Mouse (Mus musculus) testis, adult 2 months (tissue): ENCODE data around the gene Itm2b. TPM values are rescaled to one million over a fixed set of nuclear protein-coding genes. Genes with fewer than 3 reads are reported as not detected.

Experiments used
- H3K27ac ChIP-seq: fragments of 200-500 bp; 2 replicates; pipeline ENCODE4 v1.5.1; 2012; ENCODE audit warnings: low read depth, low read length; ENCODE audit not compliant: control insufficient read depth, insufficient read depth
- H3K27me3 ChIP-seq: fragments of 200-500 bp; 2 replicates; pipeline ENCODE4 v1.6.1; 2012; ENCODE audit warnings: mild to moderate bottlenecking, low read length, moderate library complexity; ENCODE audit not compliant: control insufficient read depth, insufficient read depth
- H3K36me3 ChIP-seq: fragments of 200-500 bp; 2 replicates; pipeline ENCODE4 v1.6.1; 2012; ENCODE audit warnings: mild to moderate bottlenecking, low read length; ENCODE audit not compliant: control insufficient read depth, insufficient read depth
- H3K4me1 ChIP-seq: fragments of 200-500 bp; 2 replicates; pipeline ENCODE4 v1.6.1; 2012; ENCODE audit warnings: low read length; ENCODE audit not compliant: control insufficient read depth, insufficient read depth
- H3K4me3 ChIP-seq: fragments of 200-500 bp; 2 replicates; pipeline ENCODE4 v1.5.1; 2012; ENCODE audit warnings: low read depth, mild to moderate bottlenecking, low read length, moderate library complexity, mixed read lengths; ENCODE audit not compliant: control insufficient read depth
- CTCF ChIP-seq: fragments of 200-500 bp; IDR thresholded peaks from 2 replicates; pipeline ENCODE4 v1.5.1; 2012; ENCODE audit warnings: low read depth, mild to moderate bottlenecking, inconsistent platforms, low read length, moderate library complexity; ENCODE audit not compliant: control insufficient read depth, insufficient read depth, insufficient replicate concordance
- POLR2A ChIP-seq: fragments of 200-500 bp; IDR thresholded peaks from 2 replicates; pipeline ENCODE4 v1.6.1; 2012; ENCODE audit warnings: low read depth, mild to moderate bottlenecking, inconsistent platforms, low read length, moderate library complexity; ENCODE audit not compliant: control insufficient read depth
- polyA plus RNA-seq: library from polyadenylated mRNA; depleted of rRNA; stranded (reverse); fragments of >200 nt; gene quantifications from 2 replicates; pipeline ENCODE4 v1.2.3, GENCODE M21; 2012

The Itm2b gene
- polyA plus RNA-seq, 1 experiment, result 330 TPM

DNA sequence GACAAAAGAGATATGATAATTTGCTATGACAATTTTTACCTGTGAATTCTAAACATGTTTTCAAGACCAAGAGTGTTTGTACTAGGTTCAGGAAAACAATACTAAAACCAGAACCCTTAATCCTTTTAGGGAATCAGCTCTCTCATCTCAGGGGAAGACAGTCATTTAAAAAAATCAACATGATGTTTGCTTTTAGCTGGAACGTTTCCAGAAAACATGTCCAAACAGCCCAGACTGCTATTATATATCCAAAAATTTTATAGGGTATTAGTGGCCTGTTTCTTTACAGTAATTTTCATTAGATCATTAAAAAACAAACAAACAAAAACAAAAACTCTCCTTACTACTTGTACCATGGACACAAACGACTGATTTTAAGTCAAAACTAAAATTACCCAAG, 1.3 kb downstream of the Itm2b start:
- H3K27ac ChIP-seq, result no peak overlapping the region
- no peaks in the 10 kb centered on the region for H3K36me3 ChIP-seq
- H3K4me3 ChIP-seq, result no peak overlapping the region
- TF ChIP-seq POLR2A (no peak), CTCF (no peak)
- peaks cover 5% of the 10 kb centered on the region for H3K4me1 ChIP-seq
- H3K27me3 ChIP-seq, result no peaks in the 10 kb centered on the region

DNA sequence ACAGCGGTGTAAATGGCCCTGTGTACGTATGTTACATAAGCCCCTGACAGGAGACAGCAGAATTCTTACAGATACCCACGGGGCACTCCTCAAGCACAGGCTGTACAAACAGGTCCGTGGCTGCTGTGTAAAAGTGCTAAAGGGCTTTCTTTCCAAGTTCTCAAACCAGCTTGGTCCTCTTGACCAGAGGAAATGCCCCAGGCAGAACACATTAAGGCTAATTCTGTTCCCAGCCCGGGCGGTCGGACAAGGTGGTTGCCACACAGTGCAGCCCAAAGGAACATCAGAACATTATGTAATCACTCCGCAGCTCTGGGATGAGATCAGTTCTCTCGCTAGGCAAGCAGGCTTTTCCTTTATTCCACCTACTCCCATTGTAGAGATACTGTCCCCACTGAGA, 2.4 kb downstream of the Itm2b start:
- Histone ChIP-seq H3K36me3 (no peaks in the 10 kb centered on the region), H3K4me1 (peaks cover 5% of the 10 kb centered on the region), H3K27ac (peak overlapping the region; percentile 39), H3K4me3 (peak overlapping the region; percentile 20), H3K27me3 (no peaks in the 10 kb centered on the region)
- TF ChIP-seq POLR2A (no peak), CTCF (no peak)

GRCm38 (mm10) chr14:73381559-73381958, 3.5 kb downstream of the Itm2b start:
- H3K36me3 ChIP-seq, result no peaks in the 10 kb centered on the region
- H3K27me3 ChIP-seq, result no peaks in the 10 kb centered on the region
- H3K4me3 ChIP-seq, result no peak overlapping the region
- no peak for TF ChIP-seq CTCF
- no peak for TF ChIP-seq POLR2A
- H3K27ac ChIP-seq, result no peak overlapping the region
- H3K4me1 ChIP-seq, result peaks cover 5% of the 10 kb centered on the region

DNA sequence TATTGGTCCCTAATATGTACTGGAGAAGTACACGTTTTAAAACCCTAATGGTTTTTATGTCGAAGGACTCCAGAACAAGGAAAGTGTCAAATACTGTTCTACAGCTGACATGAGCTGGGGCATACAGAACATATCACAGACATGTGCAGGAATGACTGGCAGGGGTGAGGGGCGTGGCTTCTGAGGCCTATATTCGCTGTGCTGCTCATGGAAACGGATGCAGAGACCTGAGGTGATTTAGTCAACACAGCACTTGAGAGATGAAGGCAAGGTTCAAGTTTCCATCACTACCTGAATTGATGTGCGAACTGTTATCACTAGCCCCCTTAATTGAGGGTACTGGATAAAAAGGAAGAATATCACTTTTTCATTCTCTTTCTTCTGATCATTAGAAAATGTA, 7.3 kb downstream of the Itm2b start:
- H3K4me3 ChIP-seq, result no peak overlapping the region
- no peaks in the 10 kb centered on the region for H3K36me3 ChIP-seq
- H3K27me3 ChIP-seq, result no peaks in the 10 kb centered on the region
- H3K27ac ChIP-seq, result no peak overlapping the region
- no peaks in the 10 kb centered on the region for H3K4me1 ChIP-seq
- TF ChIP-seq CTCF, result no peak
- TF ChIP-seq POLR2A, result no peak

GRCm38 (mm10) chr14:73376920-73377319, 8.2 kb downstream of the Itm2b start:
- no peaks in the 10 kb centered on the region for H3K36me3 ChIP-seq
- no peak overlapping the region for H3K4me3 ChIP-seq
- no peak overlapping the region; the same call in 1 of the 2 replicates for H3K27ac ChIP-seq
- no peaks in the 10 kb centered on the region; the same call in 1 of the 2 replicates for H3K4me1 ChIP-seq
- no peak for TF ChIP-seq CTCF
- H3K27me3 ChIP-seq, result no peaks in the 10 kb centered on the region

- Histone ChIP-seq H3K36me3 (no peaks in the 10 kb centered on the region), H3K4me3 (no peak overlapping the region), H3K27ac (no peak overlapping the region), H3K4me1 (no peaks in the 10 kb centered on the region; the same call in 1 of the 2 replicates), H3K27me3 (no peaks in the 10 kb centered on the region)
- no peak for TF ChIP-seq POLR2A
- no peak for TF ChIP-seq CTCF
These were observed 9.2 kb downstream of the Itm2b start for GRCm38 (mm10) chr14:73375903-73376302.

GRCm38 (mm10) chr14:73375445-73375844, 9.6 kb downstream of the Itm2b start:
- TF ChIP-seq POLR2A, result no peak
- TF ChIP-seq CTCF, result no peak
- H3K4me3 ChIP-seq, result no peak overlapping the region
- H3K27ac ChIP-seq, result no peak overlapping the region
- no peaks in the 10 kb centered on the region for H3K27me3 ChIP-seq
- no peaks in the 10 kb centered on the region for H3K36me3 ChIP-seq
- H3K4me1 ChIP-seq, result no peaks in the 10 kb centered on the region; the same call in 1 of the 2 replicates
